Mouse (Mus musculus) lung, embryonic 16.5 days (tissue): ENCODE data around the gene Twsg1. TPM values are rescaled to one million over a fixed set of nuclear protein-coding genes. Genes with fewer than 3 reads are reported as not detected.
A peak's percentile ranks its signal among the peaks of the same experiment; 100 is the strongest.

ENCODE experiments used
- ATAC-seq: fragments of 200-750 bp; cut with Nextera tagmentation; 2 replicates; pipeline ENCODE4 v1.8.0; 2017; ENCODE audit warnings: low read depth, mild to moderate bottlenecking, moderate library complexity
- H3K27ac ChIP-seq: fragments of 300-500 bp; sonication (generic); 2 replicates; pipeline ENCODE4 v1.5.1; 2014; ENCODE audit warnings: mild to moderate bottlenecking, control low read depth, low read length
- H3K27me3 ChIP-seq: fragments of 300-500 bp; sonication (generic); 2 replicates; pipeline ENCODE4 v1.6.1; 2014; ENCODE audit warnings: low read depth, low read length, mixed read lengths; ENCODE audit not compliant: control insufficient read depth, insufficient read depth
- H3K36me3 ChIP-seq: fragments of 300-500 bp; sonication (generic); 2 replicates; pipeline ENCODE4 v1.6.1; 2014; ENCODE audit warnings: low read length; ENCODE audit not compliant: control insufficient read depth, insufficient read depth
- H3K4me1 ChIP-seq: fragments of 300-500 bp; sonication (generic); replicated peaks from 2 replicates; pipeline ENCODE4 v1.6.1; 2014; ENCODE audit warnings: low read length, mixed read lengths; ENCODE audit not compliant: control insufficient read depth, insufficient read depth
- H3K4me2 ChIP-seq: fragments of 300-500 bp; sonication (generic); 2 replicates; pipeline ENCODE4 v1.6.1; 2014; ENCODE audit warnings: low read depth, low read length, control low read depth
- H3K4me3 ChIP-seq: fragments of 300-500 bp; sonication (generic); 2 replicates; pipeline ENCODE4 v1.5.1; 2014; ENCODE audit warnings: mild to moderate bottlenecking, low read length, control low read depth
- H3K9ac ChIP-seq: fragments of 300-500 bp; sonication (generic); 2 replicates; pipeline ENCODE4 v1.6.1; 2014; ENCODE audit warnings: low read length, control low read depth
- H3K9me3 ChIP-seq: fragments of 300-500 bp; sonication (generic); 2 replicates; pipeline ENCODE4 v1.6.1; 2016; ENCODE audit warnings: low read length; ENCODE audit not compliant: control insufficient read depth
- WGBS: fragments of 180-500 bp; shearing (Covaris S2); extraction: QIAGEN DNeasy Blood & Tissue Kit; methylation state at CpG from one replicate; pipeline ENCODE4 v1.1.7; 2014; 5-methylcytosine and 5-hydroxymethylcytosine counted together
- polyA plus RNA-seq: library from polyadenylated mRNA; unstranded; fragments of >200 nt; fragmentation: Nextera tagmentation; extraction: Ambion mirVana; gene quantifications from 2 replicates; pipeline ENCODE4 v1.2.1, GENCODE M21; 2015

The Twsg1 gene
- polyA plus RNA-seq, 1 experiment from 2014 or later, result 129 TPM

- H3K4me1 ChIP-seq, result peaks cover 12% of the 10 kb centered on the region
- H3K27me3 ChIP-seq, result no peaks in the 10 kb centered on the region
- 23% methylated on average over 12 of the region's 12 CpGs for WGBS
- H3K9me3 ChIP-seq, result no peaks in the 10 kb centered on the region
- H3K4me2 ChIP-seq, result peak overlapping the region; percentile 33
- no peak for ATAC-seq
- H3K36me3 ChIP-seq, result no peaks in the 10 kb centered on the region
- H3K27ac ChIP-seq, result peak overlapping the region; percentile 65
- H3K4me3 ChIP-seq, result no peak overlapping the region
- H3K9ac ChIP-seq, result peak overlapping the region; percentile 42
Measured at GRCm38 (mm10) chr17:65906313-65906894, 44.6 kb downstream of the Twsg1 start.

GRCm38 (mm10) chr17:65905241-65905640 is 45.8 kb downstream of the Twsg1 start:
- H3K9ac ChIP-seq, result no peak overlapping the region
- H3K4me2 ChIP-seq, result no peak overlapping the region
- H3K9me3 ChIP-seq, result no peaks in the 10 kb centered on the region
- WGBS, result 82% methylated on average over 14 of the region's 14 CpGs
- H3K36me3 ChIP-seq, result no peaks in the 10 kb centered on the region
- no peak overlapping the region for H3K27ac ChIP-seq
- peaks cover 12% of the 10 kb centered on the region for H3K4me1 ChIP-seq
- no peak for ATAC-seq
- no peaks in the 10 kb centered on the region for H3K27me3 ChIP-seq
- H3K4me3 ChIP-seq, result no peak overlapping the region

- Histone ChIP-seq H3K9me3 (no peaks in the 10 kb centered on the region), H3K27me3 (no peaks in the 10 kb centered on the region), H3K27ac (no peak overlapping the region), H3K36me3 (no peaks in the 10 kb centered on the region), H3K4me2 (no peak overlapping the region), H3K4me1 (peaks cover 12% of the 10 kb centered on the region), H3K4me3 (no peak overlapping the region), H3K9ac (no peak overlapping the region)
- 94% methylated on average over 8 of the region's 8 CpGs for WGBS
- no peak for ATAC-seq
Measured at GRCm38 (mm10) chr17:65903826-65904225, 47.2 kb downstream of the Twsg1 start.

- ATAC-seq, result no peak
- Histone ChIP-seq H3K9ac (no peak overlapping the region), H3K27ac (no peak overlapping the region), H3K4me2 (no peak overlapping the region), H3K27me3 (no peaks in the 10 kb centered on the region), H3K4me1 (peaks cover 12% of the 10 kb centered on the region), H3K9me3 (no peaks in the 10 kb centered on the region), H3K36me3 (no peaks in the 10 kb centered on the region), H3K4me3 (no peak overlapping the region)
- WGBS, result 90% methylated on average over 1 of the region's 1 CpGs
Measured at GRCm38 (mm10) chr17:65903011-65903410, 48.0 kb downstream of the Twsg1 start.

DNA sequence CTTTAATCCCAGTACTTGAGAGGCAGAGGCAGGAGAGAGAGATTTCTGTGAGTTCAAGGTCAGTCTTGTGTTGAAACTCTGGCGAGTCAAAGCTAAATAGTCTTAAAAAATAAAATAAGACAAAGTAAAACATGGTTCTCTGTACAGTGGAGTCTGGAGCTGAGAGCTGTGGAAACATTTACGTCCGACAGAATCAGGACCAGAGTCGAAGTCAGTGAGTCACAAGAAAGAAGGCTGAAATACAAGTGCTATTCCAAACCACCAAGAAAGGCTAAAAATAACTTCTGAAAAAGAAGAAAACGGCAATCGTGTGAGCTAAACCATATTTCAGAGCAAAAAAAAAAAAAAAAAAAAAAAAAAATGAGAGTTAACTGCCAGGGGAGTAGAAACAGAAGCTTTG is 48.7 kb downstream of the Twsg1 start:
- Histone ChIP-seq H3K4me1 (peaks cover 8% of the 10 kb centered on the region), H3K9ac (no peak overlapping the region), H3K4me2 (no peak overlapping the region), H3K27ac (no peak overlapping the region), H3K36me3 (no peaks in the 10 kb centered on the region), H3K27me3 (no peaks in the 10 kb centered on the region), H3K4me3 (no peak overlapping the region), H3K9me3 (no peaks in the 10 kb centered on the region)
- 81% methylated on average over 6 of the region's 6 CpGs for WGBS
- ATAC-seq, result no peak

GRCm38 (mm10) chr17:65896016-65896415 is 55.0 kb downstream of the Twsg1 start:
- 61% methylated on average over 3 of the region's 3 CpGs for WGBS
- ATAC-seq, result no peak
- H3K4me1 ChIP-seq, result no peaks in the 10 kb centered on the region
- H3K27ac ChIP-seq, result no peak overlapping the region
- no peak overlapping the region for H3K9ac ChIP-seq
- no peaks in the 10 kb centered on the region for H3K27me3 ChIP-seq
- H3K4me2 ChIP-seq, result no peak overlapping the region
- H3K4me3 ChIP-seq, result no peak overlapping the region
- H3K36me3 ChIP-seq, result no peaks in the 10 kb centered on the region
- H3K9me3 ChIP-seq, result no peaks in the 10 kb centered on the region

- H3K27ac ChIP-seq, result no peak overlapping the region
- WGBS, result 82% methylated on average over 5 of the region's 5 CpGs
- H3K9me3 ChIP-seq, result no peaks in the 10 kb centered on the region
- H3K9ac ChIP-seq, result no peak overlapping the region
- H3K4me1 ChIP-seq, result peaks cover 7% of the 10 kb centered on the region; the same call in 1 of the 2 replicates
- no peaks in the 10 kb centered on the region for H3K27me3 ChIP-seq
- no peak overlapping the region for H3K4me2 ChIP-seq
- no peak overlapping the region for H3K4me3 ChIP-seq
- no peak for ATAC-seq
- H3K36me3 ChIP-seq, result no peaks in the 10 kb centered on the region
Measured at GRCm38 (mm10) chr17:65889476-65889875, 61.5 kb downstream of the Twsg1 start.

GRCm38 (mm10) chr17:65886571-65886970 is 64.5 kb downstream of the Twsg1 start:
- Histone ChIP-seq H3K4me1 (peaks cover 22% of the 10 kb centered on the region), H3K9me3 (no peaks in the 10 kb centered on the region), H3K9ac (no peak overlapping the region), H3K27me3 (no peaks in the 10 kb centered on the region), H3K4me2 (peak overlapping the region; percentile 79), H3K27ac (peak overlapping the region; percentile 98; the same call in 1 of the 2 replicates), H3K4me3 (peak overlapping the region; percentile 64), H3K36me3 (no peaks in the 10 kb centered on the region)
- 59% methylated on average over 9 of the region's 9 CpGs for WGBS
- no peak for ATAC-seq

- Histone ChIP-seq H3K36me3 (no peaks in the 10 kb centered on the region), H3K4me3 (peak within 1 kb of the TSS; percentile 64), H3K4me1 (peaks cover 25% of the 10 kb centered on the region), H3K9ac (peak within 1 kb of the TSS; percentile 80), H3K27ac (peak within 1 kb of the TSS; percentile 98), H3K27me3 (no peaks in the 10 kb centered on the region), H3K4me2 (peak within 1 kb of the TSS; percentile 79), H3K9me3 (no peaks in the 10 kb centered on the region)
- 5% methylated on average over 14 of the region's 14 CpGs for WGBS
- ATAC-seq, result 0 out of 2 replicates have a peak, but pooled peaks have one; percentile 0
Measured at GRCm38 (mm10) chr17:65885697-65886529, 65.1 kb downstream of the Twsg1 start, which contains the start of gene Ralbp1. TSS of gene Ralbp1 (minus strand) at chr17:65885798.
